Mouse (Mus musculus) CH12.LX (cell line): ENCODE measurements around the gene Dennd2c. TPM values are rescaled to one million over a fixed set of nuclear protein-coding genes. Genes with fewer than 3 reads are reported as not detected.
A peak's percentile ranks its signal among the peaks of the same experiment; 100 is the strongest.
"Not testable (repeated sequence)": the region's sequence is repeated elsewhere in the genome, so short reads cannot be mapped to it uniquely, and the experiment has no call there.

Source experiments
- DNase-seq: peaks from one replicate; pipeline ENCODE4 v3.0.0-alpha.2; 2013; ENCODE audit errors: extremely low read depth
- H3K27ac ChIP-seq: 2 replicates; pipeline ENCODE4 v1.5.1; 2012; ENCODE audit warnings: low read depth, mild to moderate bottlenecking, control low read depth, moderate library complexity; ENCODE audit not compliant: insufficient read depth
- H3K27me3 ChIP-seq: replicated peaks from 2 replicates; pipeline ENCODE3; 2012; ENCODE audit warnings: inconsistent platforms
- H3K36me3 ChIP-seq, 2 experiments: replicated peaks in 1 of 2; 2 replicates each; pipeline versions ENCODE3 to v1.6.1; 2012; ENCODE audit warnings: inconsistent platforms in 1 of 2, low read length in 1 of 2, mild to moderate bottlenecking in 1 of 2, mixed read lengths in 1 of 2, moderate library complexity in 1 of 2; ENCODE audit not compliant: control insufficient read depth in 1 of 2, insufficient read depth in 1 of 2
- H3K4me1 ChIP-seq, 2 experiments: 2 replicates each; pipeline ENCODE4 v1.6.1; 2012; ENCODE audit warnings: inconsistent platforms in 1 of 2, moderate library complexity in 1 of 2; ENCODE audit not compliant: insufficient read depth in 2 of 2, control insufficient read depth in 1 of 2
- H3K4me2 ChIP-seq: 2 replicates; pipeline ENCODE4 v1.6.1; 2012; ENCODE audit warnings: low read depth, mild to moderate bottlenecking, control low read depth; ENCODE audit not compliant: poor library complexity, insufficient read depth, severe bottlenecking
- H3K4me3 ChIP-seq, 3 experiments: fragments of 150-350 bp in 1 of 3; sonication (generic) in 1 of 3; replicated peaks in 1 of 3; 2 replicates each; pipeline versions ENCODE3 to v1.5.1; 2011 to 2012; ENCODE audit warnings: low read depth in 2 of 3, low read length in 2 of 3, mild to moderate bottlenecking in 2 of 3, moderate library complexity in 2 of 3, control low read depth in 1 of 3, improper control_type of control experiment in 1 of 3, inconsistent platforms in 1 of 3, mixed read lengths in 1 of 3; ENCODE audit not compliant: poor library complexity in 1 of 3
- H3K79me2 ChIP-seq: replicated peaks from 2 replicates; pipeline ENCODE4 v1.6.1; 2012; ENCODE audit warnings: mild to moderate bottlenecking, moderate library complexity; ENCODE audit not compliant: control insufficient read depth, poor library complexity, insufficient read depth, severe bottlenecking; ENCODE audit errors: extremely low read depth
- H3K9ac ChIP-seq: 2 replicates; pipeline ENCODE4 v1.6.1; 2012; ENCODE audit warnings: low read depth, mild to moderate bottlenecking, control low read depth, moderate library complexity; ENCODE audit not compliant: insufficient read depth
- H3K9me3 ChIP-seq: replicated peaks from 2 replicates; pipeline ENCODE3; 2012; ENCODE audit warnings: low read length, inconsistent platforms, mixed read lengths
- BHLHE40 ChIP-seq: IDR thresholded peaks from 2 replicates; pipeline ENCODE4 v1.6.1; 2011; ENCODE audit warnings: mild to moderate bottlenecking, low read depth, low read length, improper control_type of control experiment
- CHD2 ChIP-seq: IDR thresholded peaks from 2 replicates; pipeline ENCODE4 v1.6.1; 2011; ENCODE audit warnings: low read length, improper control_type of control experiment
- E2F4 ChIP-seq: IDR thresholded peaks from 2 replicates; pipeline ENCODE4 v1.6.1; 2011; ENCODE audit warnings: low read depth, low read length, improper control_type of control experiment; ENCODE audit not compliant: insufficient replicate concordance
- EP300 ChIP-seq: IDR thresholded peaks from 2 replicates; pipeline ENCODE4 v1.6.1; 2011; ENCODE audit warnings: low read length, improper control_type of control experiment
- GABPA ChIP-seq: IDR thresholded peaks from 2 replicates; pipeline ENCODE4 v1.6.1; 2012; ENCODE audit warnings: low read depth, low read length, improper control_type of control experiment, inconsistent platforms; ENCODE audit not compliant: insufficient replicate concordance
- IRF4 ChIP-seq: IDR thresholded peaks from 2 replicates; pipeline ENCODE4 v1.6.1; 2014; ENCODE audit warnings: low read depth, mild to moderate bottlenecking, inconsistent platforms, low read length, improper control_type of control experiment
- JUN ChIP-seq: IDR thresholded peaks from 2 replicates; pipeline ENCODE4 v1.6.1; 2011; ENCODE audit warnings: low read depth, mild to moderate bottlenecking, low read length, improper control_type of control experiment, moderate library complexity; ENCODE audit not compliant: insufficient read depth
- JUND ChIP-seq: conservative IDR thresholded peaks from 2 replicates; pipeline ENCODE4 v1.6.1; 2011; ENCODE audit warnings: low read depth, low read length, improper control_type of control experiment
- MAFK ChIP-seq: IDR thresholded peaks from 2 replicates; pipeline ENCODE4 v1.6.1; 2011; ENCODE audit warnings: low read length, improper control_type of control experiment; ENCODE audit not compliant: insufficient replicate concordance
- MAZ ChIP-seq: IDR thresholded peaks from 2 replicates; pipeline ENCODE4 v1.6.1; 2012; ENCODE audit warnings: low read depth, mild to moderate bottlenecking, inconsistent platforms, low read length, improper control_type of control experiment, moderate library complexity
- MXI1 ChIP-seq: IDR thresholded peaks from 2 replicates; pipeline ENCODE4 v1.6.1; 2011; ENCODE audit warnings: mild to moderate bottlenecking, low read depth, low read length, improper control_type of control experiment
- PAX5 ChIP-seq: IDR thresholded peaks from 2 replicates; pipeline ENCODE4 v1.6.1; 2012; ENCODE audit warnings: low read length, inconsistent platforms, mixed read lengths
- POLR2A ChIP-seq: IDR thresholded peaks from 2 replicates; pipeline ENCODE4 v1.6.1; 2011; ENCODE audit warnings: low read depth, mild to moderate bottlenecking, improper control_type of control experiment, low read length
- POLR2AphosphoS2 ChIP-seq: IDR thresholded peaks from 2 replicates; pipeline ENCODE4 v1.6.1; 2011; ENCODE audit warnings: low read depth, low read length, improper control_type of control experiment
- RCOR1 ChIP-seq: conservative IDR thresholded peaks from 2 replicates; pipeline ENCODE4 v1.6.1; 2012; ENCODE audit warnings: low read depth, mild to moderate bottlenecking, inconsistent platforms, low read length, improper control_type of control experiment
- SIN3A ChIP-seq: IDR thresholded peaks from 2 replicates; pipeline ENCODE4 v1.6.1; 2012; ENCODE audit warnings: low read length, improper control_type of control experiment, inconsistent platforms
- SMC3 ChIP-seq: IDR thresholded peaks from 2 replicates; pipeline ENCODE4 v1.6.1; 2011; ENCODE audit warnings: low read depth, low read length, improper control_type of control experiment
- TCF12 ChIP-seq: IDR thresholded peaks from 2 replicates; pipeline ENCODE4 v1.6.1; 2014; ENCODE audit warnings: low read depth, mild to moderate bottlenecking, inconsistent platforms, low read length, improper control_type of control experiment
- USF1 ChIP-seq: IDR thresholded peaks from 2 replicates; pipeline ENCODE4 v1.6.1; 2014; ENCODE audit warnings: low read depth, mild to moderate bottlenecking, inconsistent platforms, low read length, improper control_type of control experiment
- ZMIZ1 ChIP-seq: IDR thresholded peaks from 2 replicates; pipeline ENCODE4 v1.6.1; 2012; ENCODE audit warnings: low read depth, mild to moderate bottlenecking, inconsistent platforms, low read length, improper control_type of control experiment
- dilution Hi-C: fragments of 300-500 bp; cut with MboI; formaldehyde crosslinking; loops from 2 replicates; pipeline ENCODE4 v1.14.3; 2020; ENCODE audit warnings: low sequenced_read_pairs; ENCODE audit not compliant: extremely low pct_unique_long_range_greater_than_20kb, extremely low pct_ligation_motif_present
- in situ Hi-C: fragments of 300-500 bp; cut with MboI; formaldehyde crosslinking; loops from 3 replicates; pipeline ENCODE4 v1.14.3; 2019; ENCODE audit warnings: low sequenced_read_pairs, low pct_ligation_motif_present, low pct_unique_long_range_greater_than_20kb, mixed read lengths
- polyA plus RNA-seq: library from polyadenylated mRNA; unstranded; fragments of >175 nt; gene quantifications from 2 replicates; pipeline ENCODE4 v1.2.1, GENCODE M21; 2012; ENCODE audit warnings: low read depth; ENCODE audit not compliant: insufficient read length
- total RNA-seq, 2 experiments: library from RNA; depleted of rRNA; stranded (reverse); fragments of 300-350 nt in 1 of 2; fragments of >200 nt in 1 of 2; gene quantifications; 2 replicates each; pipeline ENCODE4 v1.2.3; 2012 to 2014

Gene Dennd2c
- total and polyA plus RNA-seq, 3 experiments = 0.13 to 0.27 (median 0.19) TPM

DNA sequence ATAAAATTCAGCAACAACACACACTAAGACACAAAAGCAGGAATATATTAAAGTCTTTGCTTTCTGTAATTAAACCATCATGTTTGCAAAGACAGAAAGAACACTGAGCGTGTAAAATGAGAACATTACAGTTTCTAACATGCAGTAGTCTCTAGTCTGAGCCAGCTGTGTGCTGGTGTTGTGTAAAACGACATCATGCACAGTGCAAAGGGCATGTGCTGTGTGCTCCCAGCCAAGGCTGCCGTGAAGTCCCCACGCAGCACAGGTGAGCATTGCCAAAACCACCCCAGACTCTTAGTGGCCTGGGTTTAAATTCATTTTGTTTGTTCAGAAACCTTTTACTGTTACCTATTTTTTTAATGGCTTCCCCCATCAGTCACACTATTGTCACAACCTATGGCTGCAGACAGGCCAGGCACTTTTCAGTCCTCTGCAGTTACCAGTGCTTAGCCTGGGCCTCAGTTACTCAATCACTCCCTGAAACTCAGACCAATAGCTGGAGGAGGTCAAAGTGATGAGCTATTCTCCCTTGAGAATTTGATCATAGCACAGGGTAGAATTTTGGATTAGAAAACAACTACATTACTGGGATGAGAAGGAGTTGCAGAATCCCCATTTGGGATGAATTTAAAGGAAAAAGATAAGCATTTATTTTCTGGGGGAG, 34.1 kb downstream of the Dennd2c start:
- dilution Hi-C loops = no loop called here
- H3K4me1 ChIP-seq = peaks cover 0 to 10% of the 10 kb centered on the region in 2 experiments; a peak in 1 of 4 replicates
- no peaks in the 10 kb centered on the region for H3K9me3 ChIP-seq

DNA sequence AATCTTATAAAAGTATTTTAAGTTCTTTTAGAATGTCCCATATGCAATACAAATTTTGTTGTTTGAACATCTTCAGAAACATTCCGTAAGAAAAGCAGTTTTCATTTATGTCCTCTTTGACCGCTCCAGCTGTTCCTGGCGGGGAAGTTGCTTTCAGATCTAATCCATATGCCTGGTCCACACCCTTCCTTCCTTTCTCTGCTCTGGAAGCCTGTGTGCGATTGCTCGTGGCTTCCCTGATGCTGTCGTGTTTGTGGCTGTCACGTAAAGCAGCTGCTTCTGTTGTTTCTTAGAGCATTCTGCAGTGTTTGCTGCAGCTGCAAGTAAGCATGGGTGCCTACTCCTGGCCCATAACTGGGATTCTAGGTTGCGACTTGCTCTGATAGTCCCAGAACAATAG, 36.6 kb downstream of the Dennd2c start:
- H3K36me3 ChIP-seq = no peaks in the 10 kb centered on the region
- TF ChIP-seq E2F4 (no peak), TCF12 (no peak), GABPA (no peak), MXI1 (no peak), EP300 (no peak), MAZ (no peak), SMC3 (no peak)
- TF ChIP-seq, all 38 proteins: peak for 0
- dilution Hi-C loops = no loop called here
- no peak overlapping the region for H3K4me3 ChIP-seq
- H3K27me3 ChIP-seq = no peaks in the 10 kb centered on the region
- H3K27ac ChIP-seq = no peak overlapping the region
- DNase-seq = no peak
- no peaks in the 10 kb centered on the region for H3K79me2 ChIP-seq
- H3K9me3 ChIP-seq = no peaks in the 10 kb centered on the region
- H3K4me2 ChIP-seq = no peak overlapping the region
- no peak overlapping the region for H3K9ac ChIP-seq
- peaks cover 0 to 12% of the 10 kb centered on the region in 2 experiments; a peak in 1 of 4 replicates for H3K4me1 ChIP-seq
- in situ Hi-C loops = no loop called here

More for the DNA sequence above, 34.1 kb downstream of the Dennd2c start:
- H3K36me3 ChIP-seq = no peaks in the 10 kb centered on the region
- TF ChIP-seq POLR2A = no peak
- TF ChIP-seq SMC3 = no peak
- no peak for TF ChIP-seq GABPA
- TF ChIP-seq IRF4 = no peak
- no peak for TF ChIP-seq POLR2AphosphoS2
- TF ChIP-seq SIN3A = no peak
- TF ChIP-seq USF1 = no peak
- TF ChIP-seq PAX5 = no peak
- no peak for TF ChIP-seq RCOR1
- TF ChIP-seq JUND = no peak
- no peak for TF ChIP-seq ZMIZ1
- TF ChIP-seq CHD2 = no peak
- no peak for TF ChIP-seq JUN
- no peak for TF ChIP-seq MAFK
- no peak for TF ChIP-seq BHLHE40
- no peak for TF ChIP-seq TCF12
- TF ChIP-seq, all 38 proteins: peak for 0
- Histone ChIP-seq H3K4me3 (no peak overlapping the region), H3K27ac (no peak overlapping the region), H3K4me2 (no peak overlapping the region), H3K9ac (no peak overlapping the region), H3K27me3 (no peaks in the 10 kb centered on the region), H3K79me2 (no peaks in the 10 kb centered on the region)
- in situ Hi-C loops = no loop called here
- DNase-seq = no peak

DNA sequence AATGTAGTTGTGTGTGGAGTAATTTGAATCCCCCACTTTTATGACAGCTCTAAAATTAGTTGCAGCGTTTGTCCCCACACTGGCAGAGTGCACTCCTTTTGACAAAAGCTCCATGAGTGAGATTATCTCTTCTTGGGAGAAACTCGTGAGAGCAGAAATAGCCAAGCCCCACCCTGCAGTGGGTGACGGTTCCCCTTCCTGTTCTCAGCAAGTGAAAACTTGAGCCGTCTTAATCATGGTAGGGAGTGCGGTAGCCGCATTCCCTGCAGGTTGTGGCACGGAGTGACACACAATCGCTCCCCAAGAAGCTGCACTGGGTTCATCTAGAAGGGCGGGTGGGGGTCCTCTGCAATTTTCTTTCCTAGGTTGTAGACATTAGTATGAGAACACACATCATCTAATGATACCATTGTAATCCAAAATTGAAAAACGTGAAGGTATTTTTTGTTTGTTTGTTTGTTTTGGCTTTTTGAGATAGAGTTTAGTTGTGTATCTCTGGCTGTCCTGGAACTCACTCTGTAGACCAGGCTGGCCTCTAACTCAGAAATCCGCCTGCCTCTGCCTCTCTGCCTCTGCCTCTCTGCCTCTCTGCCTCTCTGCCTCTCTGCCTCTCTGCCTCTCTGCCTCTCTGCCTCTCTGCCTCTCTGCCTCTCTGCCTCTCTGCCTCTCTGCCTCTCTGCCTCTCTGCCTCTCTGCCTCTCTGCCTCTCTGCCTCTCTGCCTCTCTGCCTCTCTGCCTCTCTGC, 37.9 kb downstream of the Dennd2c start:
- H3K4me3 ChIP-seq, H3K9me3 ChIP-seq, DNase-seq, H3K9ac ChIP-seq, H3K27me3 ChIP-seq, H3K36me3 ChIP-seq, H3K27ac ChIP-seq, dilution Hi-C loops, in situ Hi-C loops, H3K79me2 ChIP-seq: not testable (repeated sequence)
- Histone ChIP-seq H3K4me2 (peak overlapping the region; percentile 87), H3K4me1 (peaks cover 0 to 12% of the 10 kb centered on the region in 2 experiments; a peak in 1 of 4 replicates)
